Mouse (Mus musculus) limb, embryonic 11.5 days (tissue): ENCODE results near the gene Magi1. TPM values are rescaled to one million over a fixed set of nuclear protein-coding genes. Genes with fewer than 3 reads are reported as not detected.
A peak's percentile ranks its signal among the peaks of the same experiment; 100 is the strongest.

Experiments used
- ATAC-seq: fragments of 200-750 bp; cut with Nextera tagmentation; 2 replicates; pipeline ENCODE4 v1.8.0; 2017; ENCODE audit warnings: low read depth; ENCODE audit not compliant: insufficient number of reproducible peaks, low FRiP score, low TSS enrichment
- DNase-seq: peaks from one replicate; pipeline ENCODE4 v3.0.0-alpha.2; 2015; ENCODE audit warnings: low spot score
- H3K27ac ChIP-seq: fragments of 300-500 bp; sonication (generic); replicated peaks from 2 replicates; pipeline ENCODE4 v1.5.1; 2014; ENCODE audit warnings: low read depth, mild to moderate bottlenecking, low read length
- H3K27me3 ChIP-seq: fragments of 300-500 bp; sonication (generic); 2 replicates; pipeline ENCODE4 v1.6.1; 2014; ENCODE audit warnings: mild to moderate bottlenecking, low read length, mixed read lengths; ENCODE audit not compliant: control insufficient read depth, insufficient read depth
- H3K36me3 ChIP-seq: fragments of 300-500 bp; sonication (generic); 2 replicates; pipeline ENCODE4 v1.6.1; 2014; ENCODE audit warnings: mild to moderate bottlenecking, low read length, moderate library complexity, mixed read lengths; ENCODE audit not compliant: control insufficient read depth, insufficient read depth
- H3K4me1 ChIP-seq: fragments of 300-500 bp; sonication (generic); 2 replicates; pipeline ENCODE4 v1.6.1; 2014; ENCODE audit warnings: low read length, mixed read lengths; ENCODE audit not compliant: control insufficient read depth, insufficient read depth
- H3K4me2 ChIP-seq: fragments of 300-500 bp; sonication (generic); 2 replicates; pipeline ENCODE4 v1.6.1; 2014; ENCODE audit warnings: low read depth, mild to moderate bottlenecking, moderate library complexity; ENCODE audit not compliant: severe bottlenecking
- H3K4me3 ChIP-seq: fragments of 300-500 bp; sonication (generic); 2 replicates; pipeline ENCODE4 v1.5.1; 2014; ENCODE audit warnings: low read depth, low read length
- H3K9ac ChIP-seq: fragments of 300-500 bp; sonication (generic); 2 replicates; pipeline ENCODE4 v1.6.1; 2014; ENCODE audit warnings: mild to moderate bottlenecking, low read length
- H3K9me3 ChIP-seq: fragments of 300-500 bp; sonication (generic); 2 replicates; pipeline ENCODE4 v1.6.1; 2016; ENCODE audit warnings: low read length; ENCODE audit not compliant: control insufficient read depth
- WGBS: fragments of 180-500 bp; shearing (Covaris S2); extraction: QIAGEN DNeasy Blood & Tissue Kit; methylation state at CpG from one replicate; pipeline ENCODE4 v1.1.7; 2014; 5-methylcytosine and 5-hydroxymethylcytosine counted together
- polyA plus RNA-seq: library from polyadenylated mRNA; unstranded; fragments of >200 nt; fragmentation: Nextera tagmentation; extraction: Ambion mirVana; gene quantifications from 2 replicates; pipeline ENCODE4 v1.2.1, GENCODE M21; 2014

Magi1 gene
- polyA plus RNA-seq, 1 experiment from 2014 or later, result 13.4 TPM

- Histone ChIP-seq H3K9me3 (no peaks in the 10 kb centered on the region), H3K9ac (no peak overlapping the region), H3K4me1 (no peaks in the 10 kb centered on the region), H3K36me3 (no peaks in the 10 kb centered on the region; the same call in 1 of the 2 replicates), H3K4me2 (no peak overlapping the region), H3K27me3 (no peaks in the 10 kb centered on the region), H3K27ac (no peak overlapping the region), H3K4me3 (no peak overlapping the region)
- ATAC-seq, result no peak
- DNase-seq, result no peak
- 94% methylated on average over 3 of the region's 3 CpGs for WGBS
These were observed 496.7 kb downstream of the Magi1 start for GRCm38 (mm10) chr6:93787042-93787441.

DNA sequence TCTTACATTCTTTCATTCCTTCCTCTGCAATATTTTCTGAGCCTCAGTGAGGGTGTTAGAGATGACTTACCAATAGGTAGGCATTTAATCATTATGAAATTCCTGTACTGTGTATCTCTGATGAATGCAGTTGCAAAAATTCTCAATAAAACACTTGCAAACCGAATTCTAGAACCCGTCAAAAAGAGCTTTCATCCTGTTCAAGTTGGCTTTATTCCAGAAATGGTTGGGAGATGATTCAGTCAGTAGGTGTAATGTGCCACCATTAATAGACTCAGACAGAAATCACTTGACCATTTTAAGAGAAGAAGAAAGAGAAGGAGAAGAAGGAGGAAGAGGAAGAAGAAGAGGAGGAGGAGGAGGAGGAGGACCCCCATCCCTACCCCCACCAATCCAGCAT lies 497.5 kb downstream of the Magi1 start:
- Histone ChIP-seq H3K9ac (no peak overlapping the region), H3K36me3 (no peaks in the 10 kb centered on the region; the same call in 1 of the 2 replicates), H3K4me1 (no peaks in the 10 kb centered on the region), H3K4me2 (no peak overlapping the region), H3K27ac (no peak overlapping the region), H3K4me3 (no peak overlapping the region), H3K27me3 (no peaks in the 10 kb centered on the region), H3K9me3 (no peaks in the 10 kb centered on the region)
- DNase-seq (no peak), ATAC-seq (no peak)
- 84% methylated on average over 2 of the region's 2 CpGs for WGBS

GRCm38 (mm10) chr6:93771081-93771480 lies 512.6 kb downstream of the Magi1 start:
- Histone ChIP-seq H3K36me3 (no peaks in the 10 kb centered on the region), H3K4me1 (no peaks in the 10 kb centered on the region; the same call in 1 of the 2 replicates), H3K9ac (no peak overlapping the region), H3K4me3 (no peak overlapping the region), H3K27me3 (no peaks in the 10 kb centered on the region), H3K9me3 (no peaks in the 10 kb centered on the region), H3K27ac (no peak overlapping the region), H3K4me2 (no peak overlapping the region)
- 68% methylated on average over 4 of the region's 4 CpGs for WGBS
- ATAC-seq (no peak), DNase-seq (no peak)

- H3K36me3 ChIP-seq, result no peaks in the 10 kb centered on the region
- WGBS, result 81% methylated on average over 5 of the region's 5 CpGs
- H3K9me3 ChIP-seq, result no peaks in the 10 kb centered on the region
- H3K27me3 ChIP-seq, result no peaks in the 10 kb centered on the region
- H3K4me3 ChIP-seq, result no peak overlapping the region
- H3K9ac ChIP-seq, result no peak overlapping the region
- H3K4me2 ChIP-seq, result no peak overlapping the region
- H3K4me1 ChIP-seq, result no peaks in the 10 kb centered on the region; the same call in 1 of the 2 replicates
- ATAC-seq (no peak), DNase-seq (no peak)
- H3K27ac ChIP-seq, result no peak overlapping the region
These were observed 513.3 kb downstream of the Magi1 start for GRCm38 (mm10) chr6:93770283-93771025.

- Histone ChIP-seq H3K9ac (no peak overlapping the region), H3K4me3 (no peak overlapping the region), H3K9me3 (no peaks in the 10 kb centered on the region), H3K27me3 (no peaks in the 10 kb centered on the region), H3K27ac (no peak overlapping the region), H3K4me1 (no peaks in the 10 kb centered on the region), H3K4me2 (no peak overlapping the region), H3K36me3 (no peaks in the 10 kb centered on the region)
- WGBS, result 89% methylated on average over 3 of the region's 3 CpGs
- DNase-seq, result no peak
- ATAC-seq, result no peak
These were observed 525.6 kb downstream of the Magi1 start for GRCm38 (mm10) chr6:93758114-93758513.

DNA sequence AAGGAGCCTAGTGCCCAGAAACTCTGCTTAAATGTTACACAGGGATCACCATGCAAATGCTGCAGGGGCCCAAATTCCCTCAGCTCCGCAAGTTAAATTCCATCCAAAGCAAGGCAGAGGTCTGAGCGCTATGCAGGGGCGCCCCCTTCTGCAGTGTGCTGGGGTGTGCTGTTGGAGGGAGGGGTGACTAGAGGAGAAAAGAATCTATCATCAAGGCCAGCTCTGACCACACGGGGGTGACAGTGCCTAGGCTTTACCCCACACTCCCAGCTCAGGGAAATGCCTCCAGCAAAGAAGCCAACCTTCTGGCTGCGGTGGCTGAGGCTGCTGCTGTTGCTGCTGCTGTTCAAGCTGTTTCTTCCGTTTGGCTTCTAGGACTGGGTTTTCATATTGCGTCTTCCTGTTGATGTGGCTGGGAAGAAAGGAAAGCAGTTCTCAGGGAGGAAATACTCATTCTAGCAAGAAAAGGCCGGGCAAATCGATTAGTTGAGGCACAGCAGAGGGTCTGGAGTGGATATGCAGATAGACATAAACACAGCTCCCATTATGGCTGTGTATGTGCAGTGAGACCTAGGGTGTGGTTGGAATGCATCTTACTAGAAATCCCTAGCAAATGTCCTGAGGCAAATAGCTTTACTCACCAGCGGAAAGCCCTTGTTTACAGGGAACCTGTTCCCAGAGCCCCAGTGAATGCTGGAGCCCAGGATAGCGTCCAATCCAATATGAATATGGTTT lies 526.2 kb downstream of the Magi1 start:
- H3K9me3 ChIP-seq, result no peaks in the 10 kb centered on the region
- no peaks in the 10 kb centered on the region for H3K36me3 ChIP-seq
- ATAC-seq, result peak; percentile 87
- no peak overlapping the region for H3K27ac ChIP-seq
- DNase-seq, result peak; percentile 87
- no peak overlapping the region for H3K9ac ChIP-seq
- no peaks in the 10 kb centered on the region for H3K4me1 ChIP-seq
- no peaks in the 10 kb centered on the region for H3K27me3 ChIP-seq
- WGBS, result 38% methylated on average over 11 of the region's 11 CpGs
- H3K4me2 ChIP-seq, result no peak overlapping the region
- no peak overlapping the region for H3K4me3 ChIP-seq

DNA sequence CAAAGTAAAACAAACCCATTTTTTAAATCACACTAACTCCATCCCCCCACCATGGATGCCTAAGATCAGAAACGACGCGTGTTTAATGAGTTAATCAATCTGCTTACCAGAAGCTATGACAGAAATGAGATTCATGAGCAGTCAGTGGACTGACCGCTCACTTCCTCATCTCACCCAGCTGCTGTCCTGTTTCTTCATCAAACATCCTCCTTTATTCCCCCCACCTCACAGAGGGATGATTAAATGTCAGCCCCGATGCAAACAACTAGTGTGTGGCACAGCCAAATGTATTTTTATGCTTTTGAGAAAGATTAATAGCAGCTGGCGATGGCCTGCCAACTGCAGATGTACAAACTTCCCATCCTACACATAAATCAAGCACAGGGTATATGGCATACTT lies 540.6 kb downstream of the Magi1 start:
- no peaks in the 10 kb centered on the region for H3K9me3 ChIP-seq
- no peak for ATAC-seq

GRCm38 (mm10) chr6:93739786-93740185 lies 543.9 kb downstream of the Magi1 start:
- Histone ChIP-seq H3K27ac (no peak overlapping the region), H3K4me3 (no peak overlapping the region), H3K36me3 (no peaks in the 10 kb centered on the region), H3K4me1 (no peaks in the 10 kb centered on the region), H3K9me3 (no peaks in the 10 kb centered on the region), H3K27me3 (no peaks in the 10 kb centered on the region), H3K9ac (no peak overlapping the region), H3K4me2 (no peak overlapping the region)
- DNase-seq (no peak), ATAC-seq (no peak)
- 94% methylated on average over 3 of the region's 3 CpGs for whole genome bisulfite sequencing

More for the DNA sequence above, 540.6 kb downstream of the Magi1 start:
- no peak overlapping the region for H3K4me3 ChIP-seq
- H3K9ac ChIP-seq, result no peak overlapping the region
- H3K4me2 ChIP-seq, result no peak overlapping the region
- 80% methylated on average over 6 of the region's 6 CpGs for WGBS
- no peaks in the 10 kb centered on the region for H3K27me3 ChIP-seq
- H3K4me1 ChIP-seq, result no peaks in the 10 kb centered on the region
- H3K36me3 ChIP-seq, result peaks cover 4% of the 10 kb centered on the region; the same call in 1 of the 2 replicates
- H3K27ac ChIP-seq, result no peak overlapping the region
- DNase-seq, result no peak
